Mouse (Mus musculus) G1E-ER4 (cell line): Measurements from ENCODE around the gene Man1b1. TPM values are rescaled to one million over a fixed set of nuclear protein-coding genes. Genes with fewer than 3 reads are reported as not detected.

Source experiments
- GATA1 ChIP-seq: IDR thresholded peaks from one replicate; pipeline ENCODE4 v1.8.0; 2012; ENCODE audit warnings: low read length, inconsistent platforms
- polyA plus RNA-seq: library from polyadenylated mRNA; stranded (reverse); fragments of >175 nt; gene quantifications from 2 replicates; pipeline ENCODE4 v1.2.3, GENCODE M21; 2012

Gene Man1b1
- polyA plus RNA-seq = 18.5 and 26.0 TPM in 2 replicates

DNA sequence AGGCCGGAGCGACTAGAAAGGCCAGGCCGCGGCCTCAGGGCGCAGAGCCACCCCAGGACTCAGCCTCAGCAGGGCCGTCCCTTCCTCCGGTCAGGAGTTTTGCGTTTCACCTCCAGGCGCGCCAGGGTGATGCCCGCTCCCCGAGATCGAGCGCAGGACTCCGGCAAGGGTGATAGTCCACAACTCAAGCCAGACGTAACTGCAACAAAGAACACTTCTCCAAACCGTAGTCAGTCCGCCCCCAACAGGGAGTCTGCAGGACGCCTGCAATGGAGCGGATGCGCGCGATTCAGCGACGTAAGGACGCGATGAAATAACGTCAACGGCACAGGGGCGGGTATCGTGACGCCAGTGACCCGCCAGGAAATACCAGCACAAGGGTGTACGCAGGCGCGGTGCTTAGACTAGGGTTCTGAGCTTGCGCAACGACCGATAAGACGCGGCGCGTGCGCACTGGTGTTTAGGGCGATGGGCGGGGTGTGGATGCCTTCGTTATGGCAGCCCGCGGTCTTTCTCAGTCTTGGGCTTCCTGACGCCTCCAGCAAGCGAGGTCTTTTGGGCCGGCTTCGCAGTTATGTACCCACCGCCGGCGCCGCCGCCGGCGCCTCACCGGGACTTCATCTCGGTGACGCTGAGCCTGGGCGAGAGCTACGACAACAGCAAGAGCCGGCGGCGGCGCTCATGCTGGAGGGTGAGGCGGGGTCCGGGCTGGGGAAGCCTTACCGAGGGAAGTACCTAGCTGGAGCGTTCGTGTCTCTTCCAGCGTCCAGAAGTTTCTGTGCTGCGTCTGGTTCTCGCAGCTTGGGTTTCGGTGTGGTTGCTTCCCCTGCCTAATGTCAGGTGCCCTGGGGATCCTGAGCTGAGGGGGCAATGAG, at the start of gene Man1b1:
TSS of gene Man1b1 (plus strand) at position 53 of the 875 bp plus-strand sequence.
- TF ChIP-seq GATA1 = no peak

DNA sequence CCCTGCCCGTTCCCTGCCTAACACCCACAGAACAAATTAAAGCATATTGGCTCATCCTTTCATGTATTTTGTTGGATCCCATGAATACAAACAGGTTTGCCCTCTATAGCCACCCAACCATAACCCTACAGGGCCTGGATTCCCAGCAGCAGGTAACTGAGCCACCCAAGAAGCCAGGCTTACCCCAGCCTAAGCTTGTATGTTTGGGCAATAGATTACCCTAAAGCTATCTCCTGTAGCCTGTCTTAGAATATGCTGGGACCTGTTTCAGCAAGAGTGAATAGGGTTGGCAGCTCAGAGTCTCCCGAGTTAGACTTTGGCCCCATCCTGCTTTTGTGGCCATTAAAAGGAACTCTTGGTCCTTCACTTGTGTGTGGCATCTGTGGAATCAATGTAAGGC, 46.6 kb upstream of the Man1b1 start:
- TF ChIP-seq GATA1 = no peak

DNA sequence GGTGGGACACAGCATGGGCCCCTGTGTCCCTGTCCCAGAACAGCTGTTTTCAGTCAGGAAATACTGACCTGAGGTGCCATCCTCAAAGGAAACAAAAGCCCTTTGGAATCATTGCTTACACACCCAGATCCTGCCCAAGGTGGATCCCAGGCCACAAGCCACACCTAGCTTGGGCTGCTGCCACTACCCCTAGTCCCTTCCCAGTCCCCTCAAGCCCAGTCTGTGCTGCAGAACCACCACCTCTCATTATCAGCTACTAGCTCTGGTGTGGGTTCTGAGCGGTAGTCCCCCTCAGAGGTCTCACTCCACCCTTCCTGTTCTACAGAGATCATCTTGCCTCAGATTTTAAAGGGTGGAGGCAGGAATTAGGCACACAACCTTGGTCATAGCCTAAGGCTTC, 45.8 kb upstream of the Man1b1 start:
- no peak for TF ChIP-seq GATA1

DNA sequence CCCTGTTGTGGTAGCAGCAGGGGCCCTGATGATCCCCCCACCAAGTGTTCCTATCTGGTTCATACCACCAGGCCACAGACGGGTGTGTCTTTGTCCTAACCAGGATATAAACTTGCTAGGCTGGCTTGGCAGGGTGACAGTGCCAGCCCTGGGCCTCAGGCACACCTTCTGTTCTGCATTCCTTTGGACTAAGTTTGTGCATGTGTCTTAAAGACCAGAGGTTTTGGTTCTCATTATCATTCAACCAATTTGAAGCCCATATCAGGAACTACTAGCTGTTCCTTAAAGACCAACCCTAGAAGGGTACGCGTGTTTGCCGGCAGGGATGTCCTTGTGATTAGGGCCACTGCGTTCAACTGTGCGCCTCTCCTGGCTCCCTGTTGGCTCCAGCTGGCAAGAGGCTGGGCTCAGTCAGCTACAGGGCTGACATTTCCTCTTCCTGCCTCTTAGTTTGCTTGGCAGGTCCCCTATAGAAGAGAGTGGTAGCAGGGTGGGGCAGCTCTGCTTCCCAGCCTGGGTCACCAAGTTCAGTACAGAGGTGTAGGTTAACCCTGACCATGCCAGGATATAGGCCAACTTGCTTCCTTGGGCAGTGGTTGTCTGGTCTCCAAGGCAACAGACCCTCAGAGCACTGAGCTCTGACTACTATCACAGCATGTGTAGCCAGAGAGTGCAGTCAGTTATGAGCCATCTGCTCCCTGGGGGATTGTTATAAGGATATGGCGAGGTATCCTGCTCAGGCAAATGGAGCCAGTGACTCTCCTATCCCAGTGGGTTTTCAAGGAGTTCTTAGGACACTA, 45.1 kb upstream of the Man1b1 start:
- TF ChIP-seq GATA1 = no peak

DNA sequence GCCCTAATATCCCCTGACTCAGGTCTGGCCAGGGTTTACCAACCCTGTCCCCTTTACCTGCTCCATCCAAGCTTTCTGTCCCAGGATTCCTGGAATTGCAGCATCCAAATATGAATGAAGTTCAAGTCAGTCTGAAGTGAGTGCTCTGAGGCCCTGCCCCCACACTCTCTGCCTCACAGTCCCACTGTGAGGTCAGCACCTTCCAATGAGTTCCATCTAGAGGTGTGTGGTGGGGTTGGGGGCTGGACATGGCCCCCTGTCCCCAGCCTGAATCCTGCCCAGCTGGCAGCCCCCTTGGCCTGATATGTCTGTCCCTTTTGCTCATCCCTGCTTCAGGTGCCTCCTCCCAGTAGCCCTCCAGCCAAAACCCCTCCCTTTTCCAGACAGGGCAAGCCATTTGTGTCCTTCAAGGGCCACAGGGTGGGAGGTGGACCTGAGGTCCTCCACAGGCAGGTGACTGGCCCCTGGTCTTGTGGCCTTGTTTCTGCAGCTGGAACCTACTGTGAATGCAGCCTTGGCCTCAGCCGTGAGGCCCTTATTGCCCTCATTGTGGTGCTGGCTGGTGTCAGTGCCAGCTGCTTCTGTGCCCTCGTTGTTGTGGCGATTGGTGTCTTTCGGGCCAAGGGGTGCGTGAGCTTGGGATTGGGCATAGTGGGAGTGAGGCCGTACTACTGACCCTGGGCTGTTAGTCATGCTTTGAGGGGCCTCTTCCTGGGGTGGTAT, 44.0 kb upstream of the Man1b1 start, which contains the start of gene Tmem210:
TSS of gene Tmem210 (plus strand) at position 219 of the 723 bp plus-strand sequence.
- TF ChIP-seq GATA1 = no peak

DNA sequence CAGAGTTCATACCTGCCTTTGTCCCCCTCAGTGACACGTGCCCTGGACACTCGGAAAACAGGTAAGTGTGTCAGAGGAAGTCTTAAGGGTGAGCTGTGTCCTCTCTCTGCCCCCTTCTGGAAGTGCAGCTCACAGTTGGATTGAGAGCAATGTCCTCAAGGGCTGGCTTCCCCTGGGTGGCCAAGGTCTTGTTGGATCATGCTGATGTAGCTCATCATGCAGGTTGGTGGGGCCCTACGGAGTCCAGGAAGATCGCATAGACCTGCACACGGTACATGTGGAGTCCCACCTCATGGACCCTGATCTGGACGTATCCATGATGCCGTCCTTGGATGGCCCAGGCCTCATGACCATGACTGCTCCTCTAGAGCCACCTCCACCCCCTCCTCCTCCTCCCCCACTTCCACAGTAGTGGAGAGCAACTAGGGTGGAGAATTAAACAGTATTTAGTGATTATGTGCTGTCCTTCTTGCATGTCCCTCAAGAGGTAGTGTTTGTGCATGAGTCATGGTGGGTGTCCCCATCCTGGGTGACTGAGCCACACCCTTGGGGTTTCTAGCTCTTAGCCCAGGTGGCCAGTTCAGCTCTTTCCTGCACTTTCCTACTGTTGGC, 43.3 kb upstream of the Man1b1 start:
- no peak for TF ChIP-seq GATA1

DNA sequence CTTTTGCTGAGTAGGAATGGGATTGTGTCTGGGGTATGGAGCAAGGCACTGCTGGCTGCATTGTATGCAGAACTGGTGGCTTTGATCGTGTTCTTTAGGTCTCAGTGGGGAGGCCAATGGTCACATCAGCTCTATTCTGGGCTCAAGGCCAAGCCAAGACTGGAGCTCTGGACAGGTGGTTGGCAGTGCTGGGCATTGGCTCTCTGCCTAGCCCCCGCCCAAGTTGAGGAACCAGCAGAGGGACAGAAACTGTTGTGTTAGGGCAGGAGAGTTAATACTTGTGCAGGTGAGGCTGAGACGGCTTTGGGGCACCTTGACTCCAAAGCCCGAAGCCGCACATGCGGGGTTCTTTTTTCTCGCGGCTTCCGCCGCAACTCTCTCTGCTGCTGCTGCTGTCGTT, 42.5 kb upstream of the Man1b1 start, which contains the start of gene Lrrc26:
TSS of gene Lrrc26 (plus strand) at position 265 of the 400 bp plus-strand sequence.
- no peak for TF ChIP-seq GATA1

DNA sequence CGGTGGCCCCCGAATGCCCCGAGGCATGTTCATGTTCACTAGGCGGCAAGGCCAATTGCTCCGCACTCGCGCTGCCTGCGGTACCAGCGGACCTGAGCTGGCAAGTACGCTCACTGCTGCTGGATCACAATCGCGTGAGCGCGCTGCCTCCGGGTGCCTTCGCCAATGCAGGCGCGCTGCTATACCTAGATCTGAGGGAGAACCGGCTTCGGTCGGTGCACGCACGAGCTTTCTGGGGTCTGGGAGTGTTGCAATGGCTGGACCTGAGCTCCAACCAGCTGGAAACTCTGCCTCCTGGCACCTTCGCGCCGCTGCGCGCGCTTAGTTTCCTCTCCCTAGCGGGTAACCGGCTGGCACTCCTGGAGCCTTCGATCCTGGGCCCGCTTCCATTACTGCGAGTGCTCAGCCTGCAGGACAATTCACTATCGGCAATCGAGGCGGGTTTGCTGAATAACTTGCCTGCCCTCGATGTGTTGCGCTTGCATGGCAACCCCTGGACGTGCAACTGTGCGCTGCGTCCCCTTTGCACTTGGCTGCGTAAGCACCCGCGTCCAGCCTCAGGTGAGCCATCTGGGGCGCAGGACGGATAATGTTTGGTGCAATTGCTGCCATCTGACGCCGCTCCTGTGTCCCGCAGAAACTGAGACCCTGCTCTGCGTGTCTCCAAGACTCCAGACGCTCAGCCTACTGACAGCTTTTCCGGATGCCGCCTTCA, 41.9 kb upstream of the Man1b1 start:
- TF ChIP-seq GATA1 = no peak

DNA sequence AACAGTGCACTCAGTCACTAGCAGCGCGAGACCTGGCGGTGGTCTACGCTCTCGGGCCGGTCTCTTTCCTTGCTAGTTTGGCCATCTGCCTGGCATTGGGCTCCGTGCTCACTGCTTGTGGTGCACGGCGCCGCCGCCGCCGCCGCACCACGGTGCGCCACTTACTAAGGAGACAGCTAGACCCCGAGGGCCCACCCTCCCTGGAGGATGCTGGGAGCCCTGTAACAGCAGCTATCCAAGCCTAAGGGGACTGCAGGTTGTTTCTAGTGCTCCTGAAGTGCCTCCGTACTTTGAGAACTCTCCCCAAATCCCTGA, 41.4 kb upstream of the Man1b1 start:
- TF ChIP-seq GATA1 = no peak

DNA sequence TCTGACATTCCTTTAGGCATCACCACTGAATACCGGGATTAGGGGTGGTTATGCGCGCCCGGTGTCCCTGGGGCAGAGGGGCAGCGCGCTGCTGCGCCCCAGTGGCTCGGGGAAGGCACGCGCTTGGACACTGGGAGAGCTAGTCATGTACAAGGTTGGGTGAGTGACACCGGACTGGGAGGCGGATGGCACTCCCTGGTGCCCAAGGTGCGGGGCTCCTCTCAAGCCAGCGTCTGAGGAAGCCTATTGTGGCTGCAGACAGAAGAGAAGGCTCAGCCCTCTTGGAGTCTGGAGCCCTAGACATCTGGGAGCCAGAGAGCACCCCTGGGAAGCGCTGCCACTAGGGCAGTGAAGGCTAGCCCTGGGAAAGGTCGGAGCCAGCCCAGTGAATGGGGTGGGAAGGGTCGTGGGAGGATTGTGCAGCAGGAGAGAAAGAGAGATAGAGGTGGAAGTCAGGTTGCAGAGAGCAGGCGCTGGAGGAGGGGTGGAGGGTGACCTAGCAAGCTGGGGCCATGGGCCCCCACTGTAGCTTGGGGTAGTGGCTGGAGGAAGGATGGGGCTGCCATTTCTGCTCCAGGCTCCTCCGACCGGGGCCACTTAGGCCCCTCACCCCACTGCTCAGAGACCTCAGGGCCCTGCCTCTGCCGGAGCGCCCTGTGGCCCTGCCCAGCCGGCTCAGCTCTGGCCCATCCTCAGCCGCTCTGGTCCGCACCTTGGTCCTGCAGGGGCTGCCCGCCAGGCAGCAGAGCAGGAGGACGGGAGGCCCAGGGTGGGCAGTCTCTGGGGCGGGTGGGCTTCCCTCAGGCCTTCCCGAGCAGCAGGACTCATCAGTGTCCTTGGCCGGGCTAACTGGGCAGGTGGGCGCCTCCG, 40.7 kb upstream of the Man1b1 start:
- TF ChIP-seq GATA1 = no peak

DNA sequence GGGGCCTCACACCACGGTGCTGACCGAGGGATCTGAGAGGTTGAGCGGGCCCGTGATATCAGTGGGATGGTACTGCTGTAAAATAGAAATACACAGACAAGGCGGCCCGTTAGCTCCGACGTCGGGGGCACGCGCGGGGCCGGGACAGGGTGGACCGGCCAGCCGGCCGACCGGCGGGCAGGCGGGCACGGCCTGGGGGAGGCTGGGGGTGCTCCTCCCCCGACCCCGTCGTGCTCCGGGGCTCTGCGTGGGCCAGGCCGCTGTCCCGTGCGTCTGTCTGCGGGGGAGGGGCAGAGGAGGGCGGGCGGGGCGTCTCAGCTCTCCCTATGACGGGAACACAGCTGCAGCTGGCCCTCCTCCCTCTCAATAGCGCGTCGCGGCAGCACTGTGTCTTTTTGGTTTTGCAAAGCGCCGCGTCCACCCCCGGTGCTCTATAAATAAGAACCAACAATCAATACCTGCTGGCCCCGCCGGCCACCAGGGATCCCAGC, 40.0 kb upstream of the Man1b1 start:
- no peak for TF ChIP-seq GATA1

DNA sequence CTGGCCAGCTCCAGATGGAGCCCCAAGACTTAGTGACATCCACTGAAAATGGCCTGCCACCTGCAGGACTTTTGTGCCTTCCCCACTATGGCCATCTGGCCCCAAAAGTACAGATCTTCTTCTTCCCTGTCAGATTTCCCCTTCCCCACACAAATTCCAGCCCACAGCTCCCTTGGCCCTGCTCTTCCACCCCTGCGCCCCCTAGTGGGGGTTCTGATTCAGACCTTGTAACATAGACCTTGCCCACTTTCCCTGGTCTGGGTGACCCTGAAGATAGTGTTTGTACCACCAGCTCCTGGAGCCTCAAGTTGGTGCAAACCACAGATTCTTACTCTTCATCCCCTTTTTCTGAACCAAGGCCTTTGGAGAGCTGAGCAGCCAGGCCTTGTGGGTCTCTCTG, 39.3 kb upstream of the Man1b1 start:
- TF ChIP-seq GATA1 = no peak

DNA sequence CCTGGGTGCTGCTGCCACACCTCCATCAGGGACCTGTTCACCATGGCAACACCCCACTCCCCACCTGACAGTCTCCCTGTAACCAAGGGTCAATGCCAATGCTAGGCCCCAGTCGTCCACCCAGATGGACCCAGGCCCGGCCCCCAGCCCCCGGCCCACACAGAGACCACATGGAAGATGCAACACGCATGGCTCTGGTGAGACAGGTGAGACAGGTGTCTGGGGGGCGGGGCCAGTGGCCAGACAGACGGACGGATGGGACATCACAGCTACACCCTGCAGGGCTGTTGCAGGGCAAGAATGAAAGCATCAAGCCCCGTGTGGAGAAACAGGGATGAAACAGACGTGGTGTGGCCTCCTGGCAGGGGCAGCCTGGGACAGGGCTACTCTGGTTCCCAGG, 38.4 kb upstream of the Man1b1 start:
- TF ChIP-seq GATA1 = no peak

DNA sequence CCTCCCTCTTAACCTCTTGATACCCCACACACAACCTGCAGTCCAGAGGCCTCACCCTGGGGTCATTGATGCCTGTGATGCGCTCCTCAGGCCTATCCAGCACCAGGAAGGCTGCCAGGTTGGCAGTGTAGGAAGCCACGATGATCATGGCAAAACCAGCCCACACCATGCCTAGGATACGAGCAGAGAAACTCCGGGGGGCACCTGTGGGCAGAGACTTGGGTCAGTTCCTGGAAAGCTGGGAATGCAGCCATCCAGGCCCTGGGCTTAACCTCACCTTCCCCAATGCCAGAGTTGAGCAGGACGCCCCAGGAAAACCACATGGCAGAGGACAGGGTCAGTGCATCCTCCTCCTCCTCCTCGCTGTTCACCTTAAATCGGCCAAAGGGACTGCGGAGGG, 35.0 kb upstream of the Man1b1 start:
- no peak for TF ChIP-seq GATA1
